25 mouse cellular contexts compared by ENCODE assay signal in the genomic region with DNA sequence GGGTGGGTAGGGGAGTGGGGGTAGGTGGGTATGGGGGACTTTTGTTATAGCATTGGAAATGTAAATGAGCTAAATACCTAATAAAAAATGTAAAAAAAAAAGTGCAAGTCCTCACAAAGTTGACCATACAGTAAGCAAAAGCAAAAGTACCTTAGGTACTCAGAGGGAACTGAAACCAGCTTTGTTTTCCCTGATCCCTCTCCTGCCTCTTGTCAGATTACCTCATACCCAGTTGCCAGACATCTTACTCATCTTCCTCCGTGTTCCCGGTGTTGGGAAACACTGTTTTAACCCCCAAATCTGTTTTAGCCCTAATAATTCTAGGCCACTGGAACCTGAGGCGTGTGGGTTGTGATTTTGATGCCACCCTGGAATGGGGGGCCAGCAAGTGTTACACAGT. TPM values are rescaled to one million over a fixed set of nuclear protein-coding genes. Genes with fewer than 3 reads are reported as not detected.
"Had no signal": no experiment of that assay in that cellular context is flagged by ENCODE, and none has a peak within 500 bp of the region (broad histone marks: within the 10 kb centered on the region; RNA-seq: fewer than 3 reads in every experiment).

No protein-coding gene starts in this region.

- DNase-seq: kidney, adult 18-20 months; kidney, adult 9 months; kidney, postnatal 14 days; kidney, postnatal 4 days; liver; lung, adult 18-20 months; lung, postnatal 4 days; thymus, adult 2 months; thymus, postnatal 14 days; thymus, postnatal 4 days had no signal

- ATAC-seq: liver, embryonic 12.5 days; midbrain, embryonic 13.5 days; midbrain, embryonic 16.5 days had no signal

- H3K27ac ChIP-seq: limb, embryonic 10.5 days; limb, embryonic 13.5 days; liver, embryonic 12.5 days; liver, embryonic 15.5 days; midbrain, embryonic 10.5 days; midbrain, embryonic 13.5 days; neural tube, embryonic 13.5 days; stomach, postnatal 0 days had no signal

- H3K4me1 ChIP-seq: limb, embryonic 10.5 days; limb, embryonic 13.5 days; liver, embryonic 12.5 days; liver, embryonic 15.5 days; megakaryocyte, embryonic 14.5 days; midbrain, embryonic 10.5 days; midbrain, embryonic 13.5 days; neural tube, embryonic 13.5 days had no signal

- H3K27me3 ChIP-seq: limb, embryonic 13.5 days; liver, embryonic 12.5 days; liver, embryonic 15.5 days; megakaryocyte, embryonic 14.5 days; midbrain, embryonic 13.5 days; neural tube, embryonic 13.5 days had no signal

- H3K4me3 ChIP-seq: limb, embryonic 10.5 days; limb, embryonic 13.5 days; liver, embryonic 12.5 days; liver, embryonic 15.5 days; megakaryocyte, embryonic 14.5 days; midbrain, embryonic 10.5 days; midbrain, embryonic 13.5 days; myocyte; neural tube, embryonic 13.5 days had no signal

RNA-seq across cellular contexts. Expression of a gene that starts 56.5 kb away (rescaled TPM):
- total RNA-seq: monocyte, adult 5-6 weeks; neutrophil, adult 5-6 weeks had no signal
- polyA plus RNA-seq: limb, embryonic 10.5 days; limb, embryonic 13.5 days; myocyte; small intestine, adult 2 months; stomach, embryonic 14.5 days had no signal
